Mouse (Mus musculus): Measurements from ENCODE around the gene Fam20c. TPM values are rescaled to one million over a fixed set of nuclear protein-coding genes. Genes with fewer than 3 reads are reported as not detected.

Fam20c gene
- polyA plus RNA-seq, 1 experiment from 2014 or later = 3.0 TPM

DNA sequence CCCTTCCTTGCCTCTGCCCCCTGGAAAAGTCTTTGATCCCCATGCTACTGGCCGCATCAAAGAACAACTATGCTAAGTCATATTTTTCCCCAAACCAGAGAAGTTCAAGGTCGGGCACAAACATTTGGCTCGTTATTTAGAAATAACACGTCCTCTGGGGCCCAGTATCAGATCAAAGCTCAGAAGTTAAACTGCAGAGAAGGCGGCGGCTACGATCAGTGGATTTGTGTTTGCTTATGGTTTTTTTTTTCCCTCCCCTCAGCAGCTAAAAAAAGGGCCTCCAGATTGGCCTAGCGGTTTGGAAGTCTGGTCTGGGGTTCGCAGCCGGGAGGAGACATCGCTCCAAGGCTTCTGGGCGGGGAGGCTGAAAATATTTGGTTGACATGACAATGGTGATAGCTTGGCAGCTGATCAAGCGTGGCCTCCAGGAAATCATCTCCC is 103.5 kb downstream of the Fam20c start:
- 59% methylated on average over 13 of the region's 13 CpGs for WGBS (ENCODE audit: insufficient replicate concordance)
- no peak overlapping the region for H3K27ac ChIP-seq (ENCODE audit: low read depth, low read length)
- ATAC-seq (replicated peaks; ENCODE audit: insufficient number of reproducible peaks, low FRiP score, low TSS enrichment) = no peak
- H3K4me3 ChIP-seq (ENCODE audit: low read depth, low read length) = no peak overlapping the region
- no peaks in the 10 kb centered on the region for H3K36me3 ChIP-seq (ENCODE audit: control insufficient read depth, insufficient read depth, low read length)
- no peak overlapping the region for H3K4me2 ChIP-seq
- H3K4me1 ChIP-seq (ENCODE audit: control insufficient read depth, insufficient read depth, low read length) = no peaks in the 10 kb centered on the region
- no peaks in the 10 kb centered on the region for H3K9me3 ChIP-seq (replicated peaks; ENCODE audit: control insufficient read depth, low read length)
- no peaks in the 10 kb centered on the region for H3K27me3 ChIP-seq (ENCODE audit: control insufficient read depth, insufficient read depth, low read length)
- H3K9ac ChIP-seq (ENCODE audit: low read depth, low read length) = no peak overlapping the region

Other genes starting within 250 kb of the Fam20c start
- gene 1700123K08Rik, start 189.8 kb upstream of the Fam20c start, polyA plus RNA-seq (2014; fragmentation: Nextera tagmentation; extraction: Ambion mirVana) = not detected in 2 replicates
- gene Zfp68, start 134.8 kb upstream of the Fam20c start, polyA plus RNA-seq (2014; fragmentation: Nextera tagmentation; extraction: Ambion mirVana) = 43.7 and 52.4 TPM in 2 replicates
- gene A430033K04Rik, start 131.7 kb upstream of the Fam20c start, polyA plus RNA-seq (2014; fragmentation: Nextera tagmentation; extraction: Ambion mirVana) = 7.4 and 8.7 TPM in 2 replicates
- not detected in 2 replicates for gene Gm5294, start 65.6 kb downstream of the Fam20c start, polyA plus RNA-seq (2014; fragmentation: Nextera tagmentation; extraction: Ambion mirVana)
- gene Pdgfa, start 242.9 kb downstream of the Fam20c start, polyA plus RNA-seq (2014; fragmentation: Nextera tagmentation; extraction: Ambion mirVana) = 29.3 and 30.8 TPM in 2 replicates